Mouse (Mus musculus) intestine, embryonic 14.5 days (tissue): Measurements from ENCODE around the gene Hace1. TPM values are rescaled to one million over a fixed set of nuclear protein-coding genes. Genes with fewer than 3 reads are reported as not detected.

Source experiments
- ATAC-seq: fragments of 200-750 bp; cut with Nextera tagmentation; replicated peaks from 2 replicates; pipeline ENCODE4 v1.8.0; 2017; ENCODE audit warnings: low read depth, moderate number of reproducible peaks, moderate TSS enrichment, moderate library complexity; ENCODE audit not compliant: low FRiP score, low TSS enrichment
- DNase-seq: peaks from one replicate; pipeline ENCODE4 v3.0.0-alpha.2; 2018; ENCODE audit warnings: low spot score
- H3K27ac ChIP-seq: fragments of 300-500 bp; sonication (generic); 2 replicates; pipeline ENCODE4 v1.5.1; 2014; ENCODE audit warnings: low read depth, mild to moderate bottlenecking, control low read depth
- H3K27me3 ChIP-seq: fragments of 300-500 bp; sonication (generic); replicated peaks from 2 replicates; pipeline ENCODE4 v1.6.1; 2014; ENCODE audit warnings: low read length, control low read depth; ENCODE audit not compliant: control insufficient read depth, insufficient read depth
- H3K36me3 ChIP-seq: fragments of 300-500 bp; sonication (generic); 2 replicates; pipeline ENCODE4 v1.6.1; 2014; ENCODE audit warnings: low read length, control low read depth; ENCODE audit not compliant: control insufficient read depth, insufficient read depth
- H3K4me1 ChIP-seq: fragments of 300-500 bp; sonication (generic); replicated peaks from 2 replicates; pipeline ENCODE4 v1.6.1; 2014; ENCODE audit warnings: low read length, control low read depth, mixed read lengths; ENCODE audit not compliant: control insufficient read depth, insufficient read depth
- H3K4me2 ChIP-seq: fragments of 300-500 bp; sonication (generic); 2 replicates; pipeline ENCODE4 v1.6.1; 2014; ENCODE audit warnings: low read length
- H3K4me3 ChIP-seq: fragments of 300-500 bp; sonication (generic); 2 replicates; pipeline ENCODE4 v1.5.1; 2014; ENCODE audit warnings: low read depth, low read length, control low read depth, mixed read lengths
- H3K9ac ChIP-seq: fragments of 300-500 bp; sonication (generic); 2 replicates; pipeline ENCODE4 v1.6.1; 2014; ENCODE audit warnings: mild to moderate bottlenecking, low read length
- H3K9me3 ChIP-seq: fragments of 300-500 bp; sonication (generic); 2 replicates; pipeline ENCODE4 v1.6.1; 2016; ENCODE audit warnings: low read length, control low read depth; ENCODE audit not compliant: control insufficient read depth
- WGBS: fragments of 180-500 bp; shearing (Covaris S2); extraction: QIAGEN DNeasy Blood & Tissue Kit; methylation state at CpG from one replicate; pipeline ENCODE4 v1.1.7; 2014; 5-methylcytosine and 5-hydroxymethylcytosine counted together
- polyA plus RNA-seq: library from polyadenylated mRNA; unstranded; fragments of >200 nt; fragmentation: Nextera tagmentation; extraction: Ambion mirVana; gene quantifications from 2 replicates; pipeline ENCODE4 v1.2.1, GENCODE M21; 2014

Hace1 gene
- polyA plus RNA-seq, 1 experiment from 2014 or later: 13.5 TPM

- Histone ChIP-seq H3K4me1 (no peaks in the 10 kb centered on the region), H3K27ac (no peak overlapping the region), H3K9me3 (no peaks in the 10 kb centered on the region), H3K9ac (no peak overlapping the region), H3K4me2 (no peak overlapping the region), H3K27me3 (no peaks in the 10 kb centered on the region), H3K4me3 (no peak overlapping the region), H3K36me3 (no peaks in the 10 kb centered on the region)
- no peak for ATAC-seq
- WGBS: 87% methylated on average over 9 of the region's 9 CpGs
- DNase-seq: no peak
Observed at GRCm38 (mm10) chr10:45662015-45662414, 84.4 kb downstream of the Hace1 start.

- no peak overlapping the region for H3K27ac ChIP-seq
- no peaks in the 10 kb centered on the region for H3K4me1 ChIP-seq
- no peaks in the 10 kb centered on the region for H3K9me3 ChIP-seq
- no peak for DNase-seq
- H3K36me3 ChIP-seq: peaks cover 3% of the 10 kb centered on the region
- no peak overlapping the region for H3K4me3 ChIP-seq
- no peak overlapping the region for H3K9ac ChIP-seq
- H3K4me2 ChIP-seq: no peak overlapping the region
- no peak for ATAC-seq
- WGBS: 95% methylated on average over 2 of the region's 2 CpGs
- H3K27me3 ChIP-seq: no peaks in the 10 kb centered on the region
Observed at GRCm38 (mm10) chr10:45668266-45668665, 90.6 kb downstream of the Hace1 start.

GRCm38 (mm10) chr10:45676796-45677195 is 99.2 kb downstream of the Hace1 start:
- Histone ChIP-seq H3K9me3 (no peaks in the 10 kb centered on the region), H3K27ac (no peak overlapping the region), H3K9ac (no peak overlapping the region), H3K4me2 (no peak overlapping the region), H3K27me3 (no peaks in the 10 kb centered on the region), H3K36me3 (peaks cover 6% of the 10 kb centered on the region), H3K4me1 (no peaks in the 10 kb centered on the region), H3K4me3 (no peak overlapping the region)
- DNase-seq (no peak), ATAC-seq (no peak)

GRCm38 (mm10) chr10:45686191-45686590 is 108.6 kb downstream of the Hace1 start:
- H3K27me3 ChIP-seq: no peaks in the 10 kb centered on the region
- no peak for ATAC-seq
- no peak overlapping the region for H3K27ac ChIP-seq
- H3K36me3 ChIP-seq: no peaks in the 10 kb centered on the region; the same call in 1 of the 2 replicates
- 80% methylated on average over 1 of the region's 1 CpGs for WGBS
- no peaks in the 10 kb centered on the region for H3K4me1 ChIP-seq
- no peak overlapping the region for H3K4me3 ChIP-seq
- H3K9me3 ChIP-seq: no peaks in the 10 kb centered on the region
- H3K9ac ChIP-seq: no peak overlapping the region
- H3K4me2 ChIP-seq: no peak overlapping the region
- no peak for DNase-seq

GRCm38 (mm10) chr10:45694931-45695330 is 117.3 kb downstream of the Hace1 start:
- no peaks in the 10 kb centered on the region for H3K27me3 ChIP-seq
- no peak for ATAC-seq
- H3K27ac ChIP-seq: no peak overlapping the region
- no peaks in the 10 kb centered on the region for H3K4me1 ChIP-seq
- H3K4me2 ChIP-seq: no peak overlapping the region
- H3K9ac ChIP-seq: no peak overlapping the region
- no peak overlapping the region for H3K4me3 ChIP-seq
- H3K9me3 ChIP-seq: no peaks in the 10 kb centered on the region
- no peaks in the 10 kb centered on the region for H3K36me3 ChIP-seq
- DNase-seq: no peak

- Histone ChIP-seq H3K27me3 (no peaks in the 10 kb centered on the region), H3K27ac (no peak overlapping the region), H3K4me3 (no peak overlapping the region), H3K4me2 (no peak overlapping the region), H3K9ac (no peak overlapping the region), H3K4me1 (no peaks in the 10 kb centered on the region), H3K36me3 (no peaks in the 10 kb centered on the region), H3K9me3 (no peaks in the 10 kb centered on the region)
- 92% methylated on average over 1 of the region's 1 CpGs for WGBS
- no peak for ATAC-seq
- no peak for DNase-seq
Observed at GRCm38 (mm10) chr10:45695522-45695921, 117.9 kb downstream of the Hace1 start.

- Histone ChIP-seq H3K36me3 (no peaks in the 10 kb centered on the region), H3K27ac (no peak overlapping the region), H3K9me3 (no peaks in the 10 kb centered on the region), H3K4me3 (no peak overlapping the region), H3K4me1 (no peaks in the 10 kb centered on the region), H3K27me3 (no peaks in the 10 kb centered on the region), H3K4me2 (no peak overlapping the region), H3K9ac (no peak overlapping the region)
- DNase-seq (no peak), ATAC-seq (no peak)
- WGBS: 86% methylated on average over 3 of the region's 3 CpGs
Observed at GRCm38 (mm10) chr10:45698930-45699329, 121.3 kb downstream of the Hace1 start.

GRCm38 (mm10) chr10:45706849-45707248 is 129.2 kb downstream of the Hace1 start:
- H3K9ac ChIP-seq: no peak overlapping the region
- no peaks in the 10 kb centered on the region for H3K4me1 ChIP-seq
- no peak overlapping the region for H3K4me3 ChIP-seq
- no peaks in the 10 kb centered on the region for H3K27me3 ChIP-seq
- 63% methylated on average over 2 of the region's 2 CpGs for WGBS
- H3K4me2 ChIP-seq: no peak overlapping the region
- no peaks in the 10 kb centered on the region for H3K36me3 ChIP-seq
- no peak for ATAC-seq
- DNase-seq: no peak
- no peaks in the 10 kb centered on the region for H3K9me3 ChIP-seq
- no peak overlapping the region for H3K27ac ChIP-seq

GRCm38 (mm10) chr10:45710848-45711247 is 133.2 kb downstream of the Hace1 start:
- H3K36me3 ChIP-seq: no peaks in the 10 kb centered on the region
- WGBS: 85% methylated on average over 3 of the region's 3 CpGs
- no peaks in the 10 kb centered on the region for H3K27me3 ChIP-seq
- DNase-seq (no peak), ATAC-seq (no peak)
- H3K4me1 ChIP-seq: no peaks in the 10 kb centered on the region
- no peak overlapping the region for H3K9ac ChIP-seq
- H3K27ac ChIP-seq: no peak overlapping the region
- H3K4me3 ChIP-seq: no peak overlapping the region
- no peak overlapping the region for H3K4me2 ChIP-seq
- H3K9me3 ChIP-seq: no peaks in the 10 kb centered on the region
